Mouse (Mus musculus) ES-E14 (cell line): ENCODE measurements around the gene Stx11.

Experiments used
- CHD2 ChIP-seq: IDR thresholded peaks from 2 replicates; pipeline ENCODE4 v1.6.1; 2014; ENCODE audit warnings: mild to moderate bottlenecking, low read depth, low read length, inconsistent platforms
- HCFC1 ChIP-seq: IDR thresholded peaks from 2 replicates; pipeline ENCODE4 v1.6.1; 2012; ENCODE audit warnings: low read length, inconsistent platforms, borderline replicate concordance; ENCODE audit not compliant: insufficient read depth
- ZNF384 ChIP-seq: IDR thresholded peaks from 2 replicates; pipeline ENCODE4 v1.6.1; 2012; ENCODE audit warnings: low read depth, low read length, inconsistent platforms

- TF ChIP-seq HCFC1 (no peak), CHD2 (no peak), ZNF384 (no peak)
These were observed 32.8 kb upstream of the Stx11 start for GRCm38 (mm10) chr10:12996736-12997477.
